In genomic region chr2:60345717-60346116, GRCm38 (mm10) we compare ENCODE assay signal across 14 mouse cellular contexts.
"Had no signal": no experiment of that assay in that cellular context is flagged by ENCODE, and none has a peak within 500 bp of the region (broad histone marks: within the 10 kb centered on the region; RNA-seq: fewer than 3 reads in every experiment).

No protein-coding gene starts in this region.

- DNase-seq: kidney, adult 2 months; kidney, postnatal 14 days; lung, adult 2 months; lung, postnatal 36 days; right cerebral cortex, postnatal 4 days; spleen, adult 18-20 months; thymus, adult 18-20 months; thymus, postnatal 14 days had no signal

- H3K27ac ChIP-seq: kidney, embryonic 15.5 days; left cerebral cortex, adult 2 months; limb, embryonic 10.5 days; liver, embryonic 15.5 days had no signal

- ATAC-seq: lung, postnatal 0 days had no signal

- H3K27me3 ChIP-seq: kidney, embryonic 15.5 days; liver, embryonic 15.5 days had no signal

- H3K4me1 ChIP-seq: kidney, embryonic 15.5 days; liver, embryonic 15.5 days had no signal

- H3K4me2 ChIP-seq: kidney, embryonic 15.5 days; liver, embryonic 11.5 days; liver, embryonic 15.5 days had no signal

- H3K9ac ChIP-seq: kidney, embryonic 15.5 days; liver, embryonic 15.5 days had no signal

- H3K9me3 ChIP-seq: kidney, embryonic 15.5 days; limb, embryonic 10.5 days; liver, embryonic 15.5 days had no signal

- H3K4me3 ChIP-seq: kidney, embryonic 15.5 days; left cerebral cortex, adult 2 months; limb, embryonic 10.5 days; liver, embryonic 15.5 days had no signal

- H3K36me3 ChIP-seq: liver, embryonic 15.5 days had no signal
